Mouse (Mus musculus): ENCODE data around the gene Dirc2.
A peak's percentile ranks its signal among the peaks of the same experiment; 100 is the strongest.

The Dirc2 gene

DNA sequence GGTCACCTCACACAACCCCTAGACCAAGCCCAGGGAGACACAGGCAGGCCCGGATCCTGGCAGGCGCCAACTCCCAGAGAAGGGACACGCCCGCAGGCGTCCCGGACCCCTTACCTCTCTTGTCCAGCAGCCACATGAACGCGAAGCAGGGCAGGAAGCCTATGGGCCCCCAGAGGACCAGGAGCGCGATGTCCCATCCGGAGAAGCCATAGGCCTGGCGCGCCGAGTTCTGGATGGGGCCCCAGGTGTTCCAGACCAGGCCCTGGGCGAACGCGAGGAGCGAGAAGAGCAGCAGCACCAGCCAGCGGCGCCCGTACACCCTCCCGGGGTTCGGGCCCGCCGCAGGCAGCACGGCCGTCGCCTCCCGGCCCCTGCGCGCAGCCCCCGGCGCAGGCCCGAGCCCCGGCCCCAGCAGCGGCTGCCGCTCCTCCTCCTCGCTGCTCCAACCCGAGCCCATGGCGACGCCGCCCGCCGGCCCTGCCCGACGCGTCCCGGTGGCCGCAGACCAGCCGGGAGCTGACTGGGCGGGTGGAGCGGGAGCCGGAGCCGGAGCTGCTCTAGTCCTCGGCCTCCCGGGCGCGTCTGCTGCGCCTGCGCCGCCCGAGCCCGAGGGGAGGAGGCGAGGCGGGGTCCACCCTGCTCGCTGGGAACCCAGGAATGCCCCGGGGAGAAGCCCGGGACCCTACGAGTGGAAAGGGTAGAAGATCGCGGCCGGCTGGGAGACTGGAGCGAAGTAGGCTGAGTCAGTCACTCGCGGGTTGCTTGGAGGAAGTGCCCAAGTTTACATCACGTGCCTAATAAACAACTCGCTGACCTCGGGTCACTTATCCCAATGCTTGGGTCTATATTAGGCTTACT, at the start of gene Dirc2:
Gene Dirc2 (minus strand): TSS at position 572 of the 858 bp plus-strand sequence.
- peak; percentile 38 for DNase-seq (ENCODE audit: low read depth)

DNA sequence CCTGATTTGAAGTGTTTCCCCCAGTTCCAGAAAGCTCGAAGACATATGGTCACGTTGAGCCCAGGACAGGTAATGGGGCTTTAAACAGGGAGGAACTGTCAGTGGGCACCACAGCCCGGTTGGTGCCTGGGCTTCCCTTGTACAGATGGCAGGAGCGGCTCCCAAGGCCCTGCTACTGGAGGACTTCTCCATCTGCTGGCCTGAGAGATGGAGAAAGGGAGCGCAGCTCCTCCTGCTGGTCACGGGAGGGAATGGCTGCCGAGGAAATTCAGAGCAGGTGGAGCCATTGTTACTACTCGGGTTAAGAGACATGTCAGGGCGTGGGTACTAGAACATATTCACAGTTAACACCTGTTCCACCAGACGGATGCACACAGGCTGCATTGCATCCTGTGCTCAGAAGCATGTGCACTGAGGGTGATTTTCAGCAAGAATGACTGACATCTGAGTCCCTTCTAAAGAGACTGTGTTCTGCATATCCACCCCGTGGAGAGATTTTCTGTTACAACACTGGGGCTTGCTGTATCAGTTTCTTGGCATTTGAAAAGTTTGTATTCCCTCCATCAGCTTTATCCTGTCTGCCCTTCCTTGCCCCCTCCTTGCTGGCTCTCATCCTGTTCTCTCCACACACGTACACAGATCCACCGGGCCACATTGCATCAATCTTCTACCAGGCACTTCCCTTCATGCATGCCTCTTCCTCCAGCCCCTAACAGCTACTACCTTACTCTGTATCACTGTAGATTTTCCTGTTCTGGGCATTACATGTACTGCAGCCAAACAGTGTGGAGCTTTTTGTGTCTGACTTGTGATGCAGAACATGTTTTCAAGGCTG, 48.3 kb upstream of the Dirc2 start:
- DNase-seq (ENCODE audit: low read depth), result peak; percentile 35

DNA sequence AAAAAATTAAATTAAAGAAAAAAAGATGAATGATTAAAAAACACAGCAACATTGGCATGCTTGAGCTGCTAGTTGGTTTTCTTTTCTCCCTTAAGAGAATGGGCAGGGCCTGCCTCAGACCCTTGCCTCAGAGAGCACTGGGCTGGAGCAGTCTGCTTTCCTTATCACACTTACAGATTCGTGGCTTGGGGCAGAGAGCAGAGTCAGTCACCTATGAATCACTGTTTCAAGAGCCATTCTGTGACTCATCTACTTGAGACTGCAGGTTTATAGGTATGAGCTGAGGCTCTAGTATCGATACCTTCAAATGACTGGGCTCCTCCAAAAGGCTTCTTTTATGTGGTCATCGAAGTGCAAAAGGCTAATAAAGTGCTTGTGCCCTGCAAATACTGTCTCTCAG, 44.0 kb upstream of the Dirc2 start:
- no peak for DNase-seq (ENCODE audit: low read depth)

DNA sequence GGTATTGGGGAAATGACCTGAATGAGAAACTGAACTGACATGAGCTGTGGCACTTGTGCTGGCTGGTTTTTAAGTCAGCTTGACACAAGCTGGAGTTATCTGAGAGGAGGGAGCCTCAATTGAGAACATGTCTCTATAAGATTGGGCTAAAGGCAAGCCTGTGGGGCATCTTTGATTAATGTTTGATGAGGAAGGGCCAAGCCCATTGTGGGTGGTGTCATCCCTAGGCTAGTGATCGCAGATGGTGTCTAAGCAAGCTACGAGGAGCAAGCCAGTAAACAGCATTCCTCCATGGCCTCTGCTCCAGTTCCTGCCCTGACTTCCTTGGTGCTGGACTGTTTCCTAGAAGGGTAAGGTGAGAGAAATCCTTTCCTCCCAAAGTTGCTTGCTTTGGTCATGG, 39.7 kb upstream of the Dirc2 start:
- no peak for DNase-seq (ENCODE audit: low read depth)

DNA sequence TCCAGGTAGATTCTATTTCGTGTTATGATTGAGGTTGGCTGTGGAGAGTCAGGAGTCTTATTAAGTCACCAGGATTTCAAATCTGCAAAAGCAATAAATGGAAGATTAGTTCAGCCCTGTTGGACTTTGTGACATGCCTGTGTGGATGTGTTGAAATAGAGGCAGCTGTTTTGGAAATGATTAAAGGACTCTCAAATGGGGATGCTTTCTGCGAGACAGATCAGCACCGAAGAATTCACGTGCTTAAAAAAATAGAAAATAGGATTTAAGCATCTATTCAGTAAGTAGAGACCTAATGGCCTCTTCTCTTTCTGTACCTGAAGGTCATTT, 38.5 kb upstream of the Dirc2 start:
- no peak for DNase-seq (ENCODE audit: low read depth)

DNA sequence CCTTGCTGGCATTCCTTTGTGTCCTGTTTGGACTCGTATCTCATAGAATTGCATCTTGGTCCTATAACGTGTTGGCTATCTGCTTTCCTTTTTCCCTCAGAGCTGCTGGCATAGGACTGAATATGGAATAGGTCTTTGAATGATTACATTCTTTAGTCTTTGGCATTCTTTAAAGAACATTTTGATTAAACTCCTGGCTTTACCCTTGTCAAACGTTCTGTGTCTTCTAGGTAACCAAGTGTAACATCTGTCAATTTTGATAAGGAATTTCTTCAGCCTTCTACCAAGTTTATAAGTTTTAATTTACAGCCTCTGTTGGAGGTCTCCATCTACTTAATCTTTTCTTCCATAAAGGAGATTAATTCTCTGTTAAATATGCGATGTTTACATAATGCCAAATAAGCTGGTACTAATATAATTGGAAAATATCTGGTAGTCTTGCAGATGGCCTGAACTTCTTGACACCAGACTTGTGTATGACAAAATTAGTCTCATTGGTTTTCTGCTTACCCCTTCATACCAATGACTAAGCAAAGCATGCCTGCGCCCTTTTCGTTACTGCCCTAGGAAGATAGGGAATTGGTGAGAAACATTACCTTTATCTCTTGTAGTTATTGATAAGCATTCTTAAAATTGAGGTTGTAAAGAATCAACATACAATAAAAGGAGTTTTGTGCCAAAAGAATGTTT, 38.0 kb upstream of the Dirc2 start:
- DNase-seq (ENCODE audit: low read depth), result no peak

DNA sequence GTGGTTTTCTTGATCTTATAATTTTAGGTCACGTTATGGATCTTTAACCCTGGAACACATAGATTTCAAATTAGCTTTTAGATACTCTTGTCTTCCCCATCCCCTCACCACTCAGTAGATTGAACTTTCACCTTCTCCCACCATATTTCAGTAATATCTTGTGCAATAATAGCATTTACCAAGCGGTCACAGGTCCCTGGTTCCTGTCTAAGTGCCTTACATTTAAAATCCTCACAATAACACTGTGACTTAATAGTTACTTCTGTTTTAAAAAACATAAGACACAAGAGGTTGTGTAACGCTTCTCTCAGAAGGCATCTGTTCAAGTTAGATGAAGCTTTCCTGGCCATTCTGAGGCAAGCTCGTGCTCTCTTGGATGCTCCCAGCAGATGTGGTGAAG, 34.6 kb upstream of the Dirc2 start:
- DNase-seq (ENCODE audit: low read depth), result no peak

DNA sequence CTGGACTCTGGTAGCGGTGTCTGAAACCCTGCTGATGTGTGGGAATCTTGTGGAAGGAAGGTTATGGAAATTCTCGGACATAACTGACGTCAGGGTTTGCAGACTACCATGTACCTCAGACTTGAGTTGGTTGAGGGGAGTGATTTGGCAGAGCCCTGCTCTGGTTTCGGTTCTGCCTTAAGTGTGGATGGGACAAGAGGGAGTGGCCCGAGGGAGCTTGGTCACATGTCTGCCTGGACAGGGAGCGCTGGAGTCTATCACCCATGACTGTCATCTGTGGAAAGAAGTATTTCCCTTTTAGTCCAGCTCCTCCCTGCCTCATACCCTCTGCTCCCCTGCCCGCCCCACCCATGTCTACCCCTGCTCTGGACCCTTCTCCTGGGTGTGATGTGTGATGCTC, 33.0 kb upstream of the Dirc2 start:
- DNase-seq (ENCODE audit: low read depth), result no peak

DNA sequence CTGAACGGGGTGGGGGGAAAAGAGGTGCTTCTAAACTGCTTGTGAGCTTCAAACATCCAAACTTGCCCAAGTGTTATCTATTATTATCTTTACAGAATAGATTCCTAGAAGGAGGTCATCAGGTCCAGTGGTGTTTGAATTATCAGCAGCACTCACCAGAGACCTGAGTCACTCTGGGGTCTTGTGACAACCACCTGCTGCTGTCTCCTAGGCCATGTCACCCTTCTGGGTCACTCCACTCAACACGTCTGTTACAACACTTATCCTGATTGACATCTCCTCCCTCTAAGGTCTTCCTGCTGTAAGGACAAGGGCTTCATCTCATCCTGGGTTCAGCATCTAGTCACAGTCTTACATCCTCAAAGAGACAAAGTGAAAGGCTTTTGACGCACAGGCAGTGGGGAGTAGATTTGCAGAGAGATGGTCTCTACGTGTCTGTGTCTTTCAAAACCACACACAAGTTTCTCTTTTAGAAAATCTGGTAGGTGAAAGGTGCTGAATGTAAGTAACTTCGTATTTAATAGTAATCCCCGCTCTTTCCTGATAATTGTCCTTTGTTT, 22.9 kb upstream of the Dirc2 start:
- no peak for DNase-seq (ENCODE audit: low read depth)

DNA sequence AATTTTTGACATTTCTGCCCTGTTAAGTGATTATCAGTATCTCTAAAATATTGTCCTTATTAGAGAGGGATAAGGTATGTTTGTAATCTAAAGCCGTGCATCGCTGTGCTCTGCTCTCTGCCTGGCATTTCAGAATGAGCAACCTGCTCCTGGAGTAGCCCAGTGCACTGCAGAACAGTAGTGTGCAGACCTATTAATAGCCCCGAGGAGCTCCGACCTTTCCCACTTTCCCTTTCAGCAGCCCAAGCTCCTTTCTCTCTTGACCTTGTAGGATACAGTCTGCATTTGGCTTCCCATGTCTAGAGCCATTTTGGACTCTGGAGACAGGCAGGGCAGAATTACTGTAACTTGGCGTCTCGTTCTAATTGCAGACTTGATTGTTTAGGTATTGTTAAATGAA, 19.2 kb upstream of the Dirc2 start:
- no peak for DNase-seq (ENCODE audit: low read depth)

DNA sequence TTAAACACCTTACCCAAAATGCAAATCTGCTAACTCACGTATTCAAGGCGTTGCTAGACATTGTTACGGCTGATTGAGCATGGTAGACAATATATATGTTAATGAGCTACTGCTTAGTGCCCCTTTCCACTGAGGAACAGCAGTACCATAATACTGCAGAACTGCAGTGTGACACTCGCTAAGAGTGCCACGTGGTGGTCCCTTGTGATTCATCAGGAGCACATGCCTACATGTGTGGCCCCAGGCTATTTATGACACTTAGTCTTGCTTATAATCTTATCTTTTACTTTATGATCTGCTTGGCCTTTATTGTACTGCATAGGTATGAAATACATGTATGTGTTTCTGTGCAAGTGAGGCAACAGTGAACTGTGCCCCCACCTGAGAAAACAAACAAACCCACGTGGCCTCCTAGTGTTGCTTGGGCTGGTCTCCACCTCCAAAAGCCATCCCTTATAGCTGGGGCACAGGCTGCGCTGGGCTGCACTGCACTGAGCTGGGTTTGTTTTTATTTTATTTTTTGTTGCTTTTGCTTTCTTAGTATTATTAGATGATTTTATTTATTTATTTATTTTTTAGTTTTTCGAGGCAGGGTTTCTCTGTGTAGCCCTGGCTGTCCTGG, 18.5 kb upstream of the Dirc2 start:
- no peak for DNase-seq (ENCODE audit: low read depth)

DNA sequence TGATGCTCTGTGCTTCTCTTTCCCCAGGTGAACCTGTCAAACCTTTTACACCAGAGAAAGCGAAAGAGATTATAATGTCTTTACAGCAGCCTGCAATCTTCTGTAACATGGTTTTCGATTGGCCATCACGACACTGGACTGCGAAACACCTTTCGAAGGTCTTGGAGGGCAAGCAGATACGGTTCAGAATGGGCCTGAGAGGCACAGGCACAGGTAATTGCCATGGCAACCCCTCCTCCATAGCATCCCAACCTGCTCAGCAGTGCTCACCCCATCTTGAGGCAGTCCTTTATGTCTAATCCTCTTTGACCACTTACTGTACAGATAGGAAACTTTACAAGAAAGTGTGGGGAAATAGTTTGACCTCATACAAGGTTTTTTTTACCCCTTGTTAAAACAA, 18.0 kb upstream of the Dirc2 start:
- no peak for DNase-seq (ENCODE audit: low read depth)

DNA sequence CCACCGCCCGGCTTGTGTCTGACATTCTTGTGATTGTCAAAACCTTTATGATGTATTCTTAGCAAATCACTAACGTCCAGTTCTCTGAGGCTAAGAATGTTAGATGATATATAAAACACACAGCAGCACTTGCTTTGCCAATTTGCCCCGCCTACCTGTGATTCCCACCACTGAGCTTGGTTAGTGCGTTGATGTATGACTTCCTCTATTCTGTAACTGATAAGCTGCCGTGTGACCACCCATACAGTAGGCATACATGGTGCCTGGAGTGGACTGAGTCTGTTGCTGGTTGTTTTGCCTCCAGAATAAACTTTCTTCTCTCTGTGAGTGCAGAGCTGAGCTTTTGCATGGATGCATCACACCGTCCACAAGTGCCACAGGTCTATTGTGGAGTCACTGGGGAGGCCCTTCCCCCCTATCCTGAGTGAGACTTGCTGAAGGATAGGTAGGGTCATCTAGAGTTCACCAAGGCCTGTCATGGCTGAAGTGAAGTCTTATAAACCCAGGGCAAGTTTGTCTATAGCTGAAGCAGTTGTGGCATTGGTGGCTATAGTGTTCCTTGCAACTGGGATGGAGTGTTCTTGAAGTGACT, 15.1 kb upstream of the Dirc2 start:
- no peak for DNase-seq (ENCODE audit: low read depth)

DNA sequence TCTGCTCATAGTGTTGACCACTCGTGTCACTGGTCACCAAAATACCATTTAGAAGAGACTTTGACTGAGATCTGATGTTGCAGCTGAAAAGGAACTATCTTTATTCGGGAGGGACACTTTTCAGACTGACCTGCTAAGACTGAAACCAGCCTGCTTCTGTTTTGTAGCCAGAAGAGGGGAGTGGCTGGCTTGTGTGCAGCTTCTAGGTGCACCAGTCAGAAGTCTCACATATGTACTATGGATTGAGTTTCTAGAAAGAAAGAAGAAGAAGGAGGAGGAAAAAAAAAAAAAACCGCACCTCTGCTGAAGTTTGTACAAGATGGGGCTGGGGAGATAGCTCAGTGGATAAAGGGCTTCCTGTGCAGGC, 14.0 kb upstream of the Dirc2 start:
- DNase-seq (ENCODE audit: low read depth), result no peak

DNA sequence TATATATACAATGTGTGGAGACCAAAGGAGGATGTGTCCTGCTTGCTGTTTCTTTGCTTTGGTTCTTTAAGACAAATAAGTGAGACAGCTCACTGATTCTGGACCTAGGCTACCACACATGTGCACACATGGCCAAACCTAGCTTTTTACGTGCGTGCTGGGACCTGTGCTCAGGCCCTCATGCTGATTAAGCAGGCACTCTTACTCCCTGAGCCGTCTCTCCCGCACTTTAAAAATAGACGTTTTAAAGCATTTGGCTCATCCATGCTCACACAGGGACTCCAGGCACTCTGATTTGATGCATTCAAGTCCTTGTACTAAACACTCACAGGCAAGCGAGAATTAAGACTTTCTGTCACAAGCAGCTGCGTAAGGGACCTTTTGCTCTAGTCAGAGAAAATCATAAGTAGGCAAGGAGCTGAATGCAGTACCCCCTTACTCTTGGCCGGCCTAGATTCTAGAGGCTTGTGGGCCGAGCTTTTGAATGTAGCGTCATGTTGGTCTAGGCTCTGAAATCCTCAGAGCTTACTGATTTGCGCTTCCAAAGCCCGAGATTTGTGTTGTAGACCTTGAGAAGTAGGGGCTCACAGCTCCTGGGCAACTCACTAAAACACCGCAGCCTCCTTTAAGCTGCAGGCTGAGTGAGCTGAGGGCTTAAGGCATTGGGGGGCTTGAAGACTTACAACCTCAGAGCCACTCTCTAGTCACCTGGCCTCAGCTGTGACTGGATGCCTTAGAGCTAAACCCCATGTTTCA, 13.5 kb upstream of the Dirc2 start:
- DNase-seq (ENCODE audit: low read depth), result no peak

DNA sequence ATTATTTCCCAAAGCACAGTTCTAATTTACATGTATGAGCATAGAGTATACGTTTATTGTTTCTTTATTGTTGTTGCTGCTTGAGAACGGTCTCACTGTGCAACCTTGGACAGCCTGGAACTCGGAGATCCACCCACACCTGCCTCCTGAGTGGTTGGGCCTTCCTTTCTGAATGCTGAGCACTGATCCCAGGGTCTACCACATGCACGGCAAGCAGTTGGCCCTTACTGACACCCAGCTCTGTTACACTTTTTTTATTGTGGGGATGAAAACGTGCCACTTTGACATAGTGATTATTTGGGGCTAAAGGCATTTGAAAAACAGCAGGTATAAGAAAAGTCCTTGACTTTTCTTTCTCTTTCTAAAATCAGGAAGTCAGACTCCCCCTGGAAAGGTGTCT, 12.5 kb upstream of the Dirc2 start:
- DNase-seq (ENCODE audit: low read depth), result no peak

DNA sequence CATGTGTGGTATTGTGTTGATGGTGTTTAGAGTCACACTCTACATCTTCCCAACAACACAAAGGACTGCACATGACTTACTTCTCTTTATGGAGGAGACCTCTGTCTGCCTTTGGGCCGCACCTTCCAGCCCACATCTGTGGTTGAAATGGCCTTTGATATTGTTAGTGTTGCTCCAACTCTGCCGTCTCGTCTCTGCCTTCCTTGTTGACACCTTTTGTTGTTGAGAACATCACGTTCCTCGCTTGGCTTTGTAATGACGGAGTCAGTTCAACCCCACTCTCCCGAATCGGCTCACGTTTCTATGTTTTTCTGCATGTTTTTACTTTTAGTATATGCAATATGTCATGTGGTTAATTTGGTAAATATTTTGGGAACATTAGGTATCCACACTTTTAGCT, 11.9 kb upstream of the Dirc2 start:
- DNase-seq (ENCODE audit: low read depth), result no peak

DNA sequence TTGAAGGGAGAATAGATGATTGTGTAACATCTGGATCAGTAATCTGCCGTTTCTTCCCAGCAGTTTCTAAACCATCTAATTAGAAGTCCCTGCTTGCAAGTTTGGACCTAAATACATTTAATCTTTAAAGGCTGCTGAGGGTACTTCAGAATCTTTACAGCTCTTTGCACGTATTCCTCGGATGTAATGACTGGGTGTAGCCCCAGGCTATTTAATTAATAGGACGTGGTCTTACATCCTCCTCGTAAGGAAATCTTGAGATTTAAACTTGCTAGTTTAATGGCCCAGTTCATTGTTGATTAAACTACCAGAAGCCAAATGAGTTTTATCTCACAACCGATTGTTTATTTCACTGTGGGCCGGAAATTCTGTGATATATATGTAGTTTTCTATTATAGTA, 10.5 kb upstream of the Dirc2 start:
- DNase-seq (ENCODE audit: low read depth), result no peak

DNA sequence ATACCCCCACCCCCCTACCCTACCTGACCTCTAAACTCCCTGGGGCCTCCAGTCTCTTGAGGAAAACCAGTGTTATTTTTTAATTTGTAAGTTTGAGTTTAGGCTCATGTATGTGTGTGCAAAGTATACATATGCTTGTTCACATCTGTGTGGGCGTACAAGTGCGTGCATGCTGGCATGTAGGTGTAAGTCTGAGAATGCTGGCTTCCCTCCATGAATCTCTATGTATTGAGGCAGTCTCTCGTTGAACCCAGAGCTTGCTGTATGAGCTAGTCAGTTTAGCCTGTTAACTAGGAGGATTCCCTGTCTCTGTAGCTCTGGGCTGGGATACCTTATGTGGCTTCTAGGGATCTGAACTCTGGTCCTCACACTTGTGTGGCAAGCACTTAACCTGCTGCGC, 8.6 kb upstream of the Dirc2 start:
- no peak for DNase-seq (ENCODE audit: low read depth)

DNA sequence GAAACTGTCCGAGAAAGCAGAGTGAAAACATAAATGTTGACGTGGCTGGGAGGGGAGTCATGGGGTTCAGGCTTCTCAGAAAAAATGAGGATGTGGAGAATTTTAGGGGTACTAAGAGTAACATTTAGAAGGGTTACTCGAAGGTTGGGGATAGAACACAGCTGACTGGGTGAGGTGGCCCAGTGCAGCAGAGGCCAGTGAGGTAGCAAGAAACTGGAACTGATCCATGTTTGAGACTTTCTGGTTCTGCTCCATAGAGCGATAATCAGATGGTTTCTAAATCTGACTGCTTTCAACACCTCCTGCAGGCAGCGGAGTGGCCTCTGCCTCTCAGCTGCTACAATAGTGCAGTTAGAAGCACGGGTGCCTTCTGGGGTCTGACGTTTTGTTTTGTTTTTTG, 7.6 kb upstream of the Dirc2 start:
- no peak for DNase-seq (ENCODE audit: low read depth)

DNA sequence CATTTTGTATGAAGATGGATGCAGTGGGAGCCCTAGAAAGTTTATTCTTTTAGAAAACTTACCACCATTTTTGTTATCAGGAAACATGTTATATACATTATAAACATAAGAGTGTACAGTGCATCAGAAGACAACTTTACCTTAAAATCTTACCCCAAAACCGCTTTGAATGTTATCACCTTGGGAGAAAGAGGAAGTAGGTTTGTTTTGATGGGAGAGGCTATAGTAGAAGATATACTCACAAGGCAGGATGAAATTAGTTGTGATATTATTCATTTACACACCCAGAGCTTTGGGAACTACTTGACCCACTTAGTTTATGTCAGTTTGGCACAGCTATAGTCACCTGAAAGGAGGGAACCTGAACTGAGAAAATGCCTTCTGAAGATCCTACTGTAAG, 6.7 kb upstream of the Dirc2 start:
- no peak for DNase-seq (ENCODE audit: low read depth)
